26 mouse cellular contexts compared by ENCODE assay signal in the genomic region with DNA sequence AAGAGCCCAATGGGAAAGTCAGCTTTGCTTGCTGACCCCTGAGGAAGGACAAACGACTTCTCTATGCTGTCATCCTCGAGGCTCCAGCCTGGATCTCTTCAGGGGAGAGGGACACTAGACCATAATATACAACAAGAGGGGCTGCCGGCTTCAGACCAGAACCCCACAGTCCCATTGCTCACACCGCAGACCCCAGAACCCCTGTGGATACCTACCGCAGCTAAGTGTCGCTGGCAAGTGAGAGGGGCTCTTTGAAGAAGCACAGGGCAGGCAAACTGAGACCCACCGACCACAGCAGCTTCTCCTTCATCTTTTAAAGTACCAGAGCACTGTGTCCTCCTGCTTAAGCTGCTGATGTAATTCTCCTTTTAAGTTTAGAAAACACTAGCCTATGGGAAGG. TPM values are rescaled to one million over a fixed set of nuclear protein-coding genes. Genes with fewer than 3 reads are reported as not detected.
A peak's percentile ranks its signal among the peaks of the same experiment; 100 is the strongest.
DNase-seq lines count a peak whose midpoint lies in the region; ATAC-seq and TF ChIP-seq lines count a peak whose summit lies in the region.
"Had no signal": no experiment of that assay in that cellular context is flagged by ENCODE, and none has a peak within 500 bp of the region (broad histone marks: within the 10 kb centered on the region; RNA-seq: fewer than 3 reads in every experiment).

No protein-coding gene starts in this region.

- H3K36me3 ChIP-seq in heart, embryonic 11.5 days (ENCODE audit: control insufficient read depth, insufficient read depth, low read length) = no peaks in the 10 kb centered on the region
- H3K36me3 ChIP-seq in heart, adult 2 months (ENCODE audit: control insufficient read depth, insufficient read depth, low read length) = no peaks in the 10 kb centered on the region
- no peaks in the 10 kb centered on the region for H3K36me3 ChIP-seq in kidney, embryonic 16.5 days (ENCODE audit: insufficient read depth, low read length)
- H3K36me3 ChIP-seq in forebrain, embryonic 15.5 days = no peaks in the 10 kb centered on the region
- H3K36me3 ChIP-seq in hindbrain, embryonic 16.5 days (ENCODE audit: control insufficient read depth, insufficient read depth, low read length) = no peaks in the 10 kb centered on the region
- H3K36me3 ChIP-seq: heart, embryonic 13.5 days; lung, embryonic 15.5 days had no signal

- H3K27ac ChIP-seq in heart, embryonic 11.5 days (ENCODE audit: low read depth, low read length) = no peak overlapping the region
- no peak overlapping the region for H3K27ac ChIP-seq in heart, adult 2 months
- H3K27ac ChIP-seq in kidney, embryonic 16.5 days (ENCODE audit: low read length) = peak overlapping the region; percentile 86
- H3K27ac ChIP-seq in forebrain, embryonic 15.5 days (replicated peaks) = 0 out of 2 replicates have a peak overlapping the region, but pooled peaks have one; percentile 25
- H3K27ac ChIP-seq in hindbrain, embryonic 16.5 days (ENCODE audit: low read depth, low read length) = peak overlapping the region; percentile 63; the same call in 1 of the 2 replicates
- H3K27ac ChIP-seq: heart, embryonic 13.5 days; liver, embryonic 14.5 days; lung, embryonic 15.5 days; macrophage had no signal

- H3K9ac ChIP-seq in heart, embryonic 11.5 days (ENCODE audit: low read depth, low read length) = 0 out of 2 replicates have a peak overlapping the region, but pooled peaks have one; percentile 28
- H3K9ac ChIP-seq in heart, adult 2 months (ENCODE audit: low read depth, low read length) = no peak overlapping the region
- H3K9ac ChIP-seq in kidney, embryonic 16.5 days (replicated peaks; ENCODE audit: low read length) = no peak overlapping the region
- H3K9ac ChIP-seq in forebrain, embryonic 15.5 days (replicated peaks) = no peak overlapping the region
- H3K9ac ChIP-seq in hindbrain, embryonic 16.5 days (ENCODE audit: low read depth, low read length) = no peak overlapping the region
- H3K9ac ChIP-seq: liver, embryonic 14.5 days; lung, embryonic 15.5 days had no signal

- H3K4me2 ChIP-seq in heart, embryonic 11.5 days = no peak overlapping the region
- no peak overlapping the region for H3K4me2 ChIP-seq in kidney, embryonic 16.5 days (replicated peaks; ENCODE audit: low read depth, low read length)
- H3K4me2 ChIP-seq in forebrain, embryonic 15.5 days (replicated peaks) = no peak overlapping the region
- no peak overlapping the region for H3K4me2 ChIP-seq in hindbrain, embryonic 16.5 days (ENCODE audit: low read length)

- no peaks in the 10 kb centered on the region for H3K9me3 ChIP-seq in heart, embryonic 11.5 days (replicated peaks; ENCODE audit: control insufficient read depth, low read length)
- H3K9me3 ChIP-seq in kidney, embryonic 16.5 days (ENCODE audit: low read length) = no peaks in the 10 kb centered on the region
- no peaks in the 10 kb centered on the region for H3K9me3 ChIP-seq in forebrain, embryonic 15.5 days
- H3K9me3 ChIP-seq in hindbrain, embryonic 16.5 days (ENCODE audit: control insufficient read depth, low read length) = no peaks in the 10 kb centered on the region
- H3K9me3 ChIP-seq: heart, embryonic 13.5 days; lung, embryonic 15.5 days had no signal

- TF ChIP-seq EP300 in heart, adult 2 months (IDR thresholded peaks at IDR 0.05; ENCODE audit: insufficient read depth, low read depth, low read length) = no peak

- WGBS in heart, embryonic 11.5 days (ENCODE audit: insufficient replicate concordance) = 13% methylated on average over 7 of the region's 7 CpGs
- 48% methylated on average over 7 of the region's 7 CpGs for WGBS in heart, adult 2 months
- 7% methylated on average over 7 of the region's 7 CpGs for WGBS in kidney, embryonic 16.5 days
- 21% methylated on average over 7 of the region's 7 CpGs for WGBS in forebrain, embryonic 15.5 days
- WGBS in hindbrain, embryonic 16.5 days = 6% methylated on average over 7 of the region's 7 CpGs

- intact Hi-C loops in heart, adult 2 months (cut with DNase I) = loop anchor here (2.0 kb wide), 2 partner anchors 40 to 82 kb away; partner anchors contain the start of gene Itm2c

- no peak for ATAC-seq in heart, embryonic 11.5 days (replicated peaks; ENCODE audit: insufficient number of reproducible peaks, low FRiP score, low TSS enrichment)
- no peak for ATAC-seq in kidney, embryonic 16.5 days (ENCODE audit: low FRiP score, low TSS enrichment)
- ATAC-seq in forebrain, embryonic 15.5 days (replicated peaks) = no peak
- ATAC-seq in hindbrain, embryonic 16.5 days = no peak
- ATAC-seq: intestine, embryonic 16.5 days had no signal

- TF ChIP-seq CTCF in heart, adult 2 months (IDR thresholded peaks at IDR 0.05) = no peak

- TF ChIP-seq POLR2A in heart, adult 2 months (IDR thresholded peaks at IDR 0.05; ENCODE audit: insufficient read depth, low read depth, low read length) = no peak

- no peaks in the 10 kb centered on the region for H3K79me2 ChIP-seq in heart, adult 2 months (replicated peaks; ENCODE audit: control insufficient read depth, insufficient read depth, low read length)

- 0 out of 2 replicates have a peak, but pooled peaks cover 4% of the 10 kb centered on the region for H3K27me3 ChIP-seq in heart, embryonic 11.5 days (ENCODE audit: control insufficient read depth, insufficient read depth, low read length)
- no peaks in the 10 kb centered on the region for H3K27me3 ChIP-seq in heart, adult 2 months (ENCODE audit: control insufficient read depth, insufficient read depth, low read length)
- no peaks in the 10 kb centered on the region for H3K27me3 ChIP-seq in kidney, embryonic 16.5 days (ENCODE audit: insufficient read depth, low read length)
- H3K27me3 ChIP-seq in forebrain, embryonic 15.5 days = no peaks in the 10 kb centered on the region
- H3K27me3 ChIP-seq in hindbrain, embryonic 16.5 days (replicated peaks; ENCODE audit: control insufficient read depth, insufficient read depth, low read length) = no peaks in the 10 kb centered on the region
- H3K27me3 ChIP-seq: lung, embryonic 15.5 days had no signal

- H3K4me1 ChIP-seq in heart, embryonic 11.5 days (ENCODE audit: control insufficient read depth, insufficient read depth, low read length) = peaks cover 14% of the 10 kb centered on the region
- H3K4me1 ChIP-seq in heart, adult 2 months (ENCODE audit: control insufficient read depth, insufficient read depth, low read length) = peaks cover 5% of the 10 kb centered on the region
- peaks cover 30% of the 10 kb centered on the region for H3K4me1 ChIP-seq in kidney, embryonic 16.5 days (ENCODE audit: insufficient read depth, low read length)
- peaks cover 39% of the 10 kb centered on the region for H3K4me1 ChIP-seq in forebrain, embryonic 15.5 days
- H3K4me1 ChIP-seq in hindbrain, embryonic 16.5 days (ENCODE audit: control insufficient read depth, insufficient read depth, low read depth, low read length) = peaks cover 17% of the 10 kb centered on the region

- H3K4me3 ChIP-seq in heart, embryonic 11.5 days (ENCODE audit: low read depth, low read length) = no peak overlapping the region
- H3K4me3 ChIP-seq in heart, adult 2 months = no peak overlapping the region
- no peak overlapping the region for H3K4me3 ChIP-seq in kidney, embryonic 16.5 days (ENCODE audit: low read length)
- no peak overlapping the region for H3K4me3 ChIP-seq in forebrain, embryonic 15.5 days
- no peak overlapping the region for H3K4me3 ChIP-seq in hindbrain, embryonic 16.5 days (ENCODE audit: low read length)
- H3K4me3 ChIP-seq: lung, embryonic 15.5 days had no signal

- DNase-seq in heart, adult 2 months = no peak
- no peak for DNase-seq in kidney, adult 11 months
- no peak for DNase-seq in lung, postnatal 14 days
- DNase-seq in layer of hippocampus, adult 8-10 months (ENCODE audit: low spot score in 2 of 2) = no peak
- DNase-seq: adrenal gland, postnatal 36 days; cerebellum, adult 11-12 months; cerebellum, postnatal 25 days; kidney, postnatal 14 days; right cerebral cortex, postnatal 14 days; spleen, adult 18-20 months; thymus, postnatal 4 days had no signal

RNA-seq across cellular contexts. Expression of gene 4933407L21Rik, which starts 6.3 kb away (rescaled TPM):
- not detected in 2 replicates for polyA plus RNA-seq in heart, embryonic 11.5 days (2014; fragmentation: Nextera tagmentation; extraction: Ambion mirVana)
- not detected for total RNA-seq in heart, adult 2 months (2021)
- polyA plus RNA-seq in heart, adult 2 months (2012; rRNA removed) = not detected in 2 replicates
- polyA plus RNA-seq in kidney, embryonic 16.5 days (2015; fragmentation: Nextera tagmentation; extraction: Ambion mirVana) = 1.6 TPM in 2 replicates
- 4.4 and 4.6 TPM in 2 replicates for polyA plus RNA-seq in forebrain, embryonic 15.5 days (2015; fragmentation: Nextera tagmentation; extraction: Ambion mirVana)
- 7.5 and 9.5 TPM in 2 replicates for polyA plus RNA-seq in hindbrain, embryonic 16.5 days (2015; fragmentation: Nextera tagmentation; extraction: Ambion mirVana)
- 1 to 10 TPM; 4.3 to 5.3 (median 4.5) TPM for total RNA-seq in layer of hippocampus, adult 8-10 months (2022)
- total RNA-seq: adrenal gland, postnatal 36 days; heart, postnatal 25 days had no signal
- polyA plus RNA-seq: C2C12; heart, embryonic 13.5 days; macrophage; neural tube, embryonic 11.5 days had no signal

RNA-seq across cellular contexts. Expression of gene Gpr55, which starts 26.2 kb away (rescaled TPM):
- polyA plus RNA-seq in heart, embryonic 11.5 days (2014; fragmentation: Nextera tagmentation; extraction: Ambion mirVana) = not detected in 2 replicates
- total RNA-seq in heart, adult 2 months (2021) = not detected
- 0.03 TPM in 1 of 2 replicates, not detected in the other for polyA plus RNA-seq in heart, adult 2 months (2012; rRNA removed)
- polyA plus RNA-seq in kidney, embryonic 16.5 days (2015; fragmentation: Nextera tagmentation; extraction: Ambion mirVana) = 0.14 TPM in 1 of 2 replicates, not detected in the other
- polyA plus RNA-seq in forebrain, embryonic 15.5 days (2015; fragmentation: Nextera tagmentation; extraction: Ambion mirVana) = 0.15 and 0.17 TPM in 2 replicates
- polyA plus RNA-seq in hindbrain, embryonic 16.5 days (2015; fragmentation: Nextera tagmentation; extraction: Ambion mirVana) = 0.21 TPM in 2 replicates
- total RNA-seq in layer of hippocampus, adult 8-10 months (2022) = under 1 TPM in 3 of 4 experiments, not detected in 1; 0.08 to 0.52 (median 0.25) TPM
- total RNA-seq: gastrocnemius, adult 18-20 months; heart, postnatal 25 days; layer of hippocampus, postnatal 14 days had no signal
- polyA plus RNA-seq: C2C12; neural tube, embryonic 11.5 days; stomach, embryonic 14.5 days had no signal

RNA-seq across cellular contexts. Expression of gene Itm2c, which starts 40.5 kb away (rescaled TPM):
- 146 and 150 TPM in 2 replicates for polyA plus RNA-seq in heart, embryonic 11.5 days (2014; fragmentation: Nextera tagmentation; extraction: Ambion mirVana)
- 10 to 100 TPM; 60.3 to 62.0 TPM for total RNA-seq in heart, adult 2 months (2021)
- polyA plus RNA-seq in heart, adult 2 months (2012; rRNA removed) = 101 and 137 TPM in 2 replicates
- 248 and 269 TPM in 2 replicates for polyA plus RNA-seq in kidney, embryonic 16.5 days (2015; fragmentation: Nextera tagmentation; extraction: Ambion mirVana)
- 148 and 160 TPM in 2 replicates for polyA plus RNA-seq in forebrain, embryonic 15.5 days (2015; fragmentation: Nextera tagmentation; extraction: Ambion mirVana)
- polyA plus RNA-seq in hindbrain, embryonic 16.5 days (2015; fragmentation: Nextera tagmentation; extraction: Ambion mirVana) = 223 and 225 TPM in 2 replicates
- total RNA-seq in layer of hippocampus, adult 8-10 months (2022) = 100 to 1,000 TPM; 782 to 804 (median 787) TPM

Comparison
In these comparisons a context has a peak if more than half of its experiments do, and no peak if none do; other contexts are left out.
1. H3K27ac ChIP-seq: peak in kidney, embryonic 16.5 days (single experiment), forebrain, embryonic 15.5 days (single experiment) and hindbrain, embryonic 16.5 days (single experiment); none in heart, embryonic 11.5 days (single experiment) and heart, adult 2 months (single experiment).